Mouse (Mus musculus) layer of hippocampus, adult 18-20 months (tissue): ENCODE data around the gene Etfa. TPM values are rescaled to one million over a fixed set of nuclear protein-coding genes. Genes with fewer than 3 reads are reported as not detected.

ENCODE experiments used
- DNase-seq, 2 experiments: peaks; one replicate each; pipeline ENCODE4 v3.0.0; 2022; ENCODE audit warnings: low spot score in 2 of 2
- total RNA-seq, 2 experiments: library from RNA; stranded (reverse); gene quantifications; 2 replicates each; pipeline ENCODE4 v1.2.3; 2021

The Etfa gene
- total RNA-seq, 2 experiments from 2014 or later = 41.8 to 43.7 TPM

GRCm38 (mm10) chr9:55525716-55526115 is 13.7 kb upstream of the Etfa start:
- no peak for DNase-seq

- peak in 1 of 2 experiments; percentile 18 for DNase-seq
These were observed 486 bp downstream of the Etfa start for GRCm38 (mm10) chr9:55511521-55511993.

GRCm38 (mm10) chr9:55510651-55511235 is 1.3 kb downstream of the Etfa start:
- no peak for DNase-seq

- DNase-seq = no peak
These were observed 2.3 kb downstream of the Etfa start for GRCm38 (mm10) chr9:55509731-55510130.

- peak in 1 of 2 experiments; percentile 3 for DNase-seq
These were observed 3.3 kb downstream of the Etfa start for GRCm38 (mm10) chr9:55508701-55509100.

- DNase-seq = no peak
These were observed 4.1 kb downstream of the Etfa start for GRCm38 (mm10) chr9:55507922-55508321.

GRCm38 (mm10) chr9:55482116-55482515 is 29.9 kb downstream of the Etfa start:
- DNase-seq = peak; percentile 10 to 18

- no peak for DNase-seq
These were observed 33.3 kb downstream of the Etfa start for GRCm38 (mm10) chr9:55478699-55479098.

- DNase-seq = no peak
These were observed 36.0 kb downstream of the Etfa start for GRCm38 (mm10) chr9:55476084-55476483.

- peak in 1 of 2 experiments; percentile 7 for DNase-seq
These were observed 43.6 kb downstream of the Etfa start for GRCm38 (mm10) chr9:55468397-55468796.

- DNase-seq = no peak
These were observed 58.7 kb downstream of the Etfa start for GRCm38 (mm10) chr9:55453366-55453765.

GRCm38 (mm10) chr9:55452906-55453305 is 59.1 kb downstream of the Etfa start:
- DNase-seq = no peak

GRCm38 (mm10) chr9:55451426-55451825 is 60.6 kb downstream of the Etfa start:
- DNase-seq = peak; percentile 17 to 53

GRCm38 (mm10) chr9:55450035-55450434 is 62.0 kb downstream of the Etfa start:
- DNase-seq = no peak

GRCm38 (mm10) chr9:55449108-55449507 is 62.9 kb downstream of the Etfa start:
- DNase-seq = no peak

- DNase-seq = no peak
These were observed 64.5 kb downstream of the Etfa start for GRCm38 (mm10) chr9:55447509-55447908.

GRCm38 (mm10) chr9:55439206-55439780 is 72.8 kb downstream of the Etfa start:
- no peak for DNase-seq

GRCm38 (mm10) chr9:55438433-55438832 is 73.6 kb downstream of the Etfa start:
- DNase-seq = no peak

- no peak for DNase-seq
These were observed 78.2 kb downstream of the Etfa start for GRCm38 (mm10) chr9:55433875-55434274.

- no peak for DNase-seq
These were observed 79.4 kb downstream of the Etfa start for GRCm38 (mm10) chr9:55432306-55433289.

GRCm38 (mm10) chr9:55430133-55430532 is 81.9 kb downstream of the Etfa start:
- DNase-seq = no peak
